Mouse (Mus musculus) erythroid progenitor cell, adult 5-6 weeks (primary cell): ENCODE results near the gene Lingo1. TPM values are rescaled to one million over a fixed set of nuclear protein-coding genes. Genes with fewer than 3 reads are reported as not detected.

ENCODE experiments used
- ATAC-seq: replicated peaks from 2 replicates; pipeline ENCODE4 v1.8.0; 2016; ENCODE audit warnings: moderate number of reproducible peaks, mild to moderate bottlenecking, moderate TSS enrichment, inconsistent platforms; ENCODE audit not compliant: poor library complexity, low FRiP score, severe bottlenecking
- total RNA-seq, 2 experiments: library from RNA; stranded (forward) in 1 of 2; stranded (reverse) in 1 of 2; fragments of 150-400 nt in 1 of 2; fragments of 186-747, 209-891 nt in 1 of 2; gene quantifications; 2 replicates each; pipeline versions ENCODE4 v1.2.3 to v1.2.4; 2015 to 2017; ENCODE audit warnings: low replicate concordance in 2 of 2

Gene Lingo1
- total RNA-seq, 2 experiments from 2014 or later: not detected

DNA sequence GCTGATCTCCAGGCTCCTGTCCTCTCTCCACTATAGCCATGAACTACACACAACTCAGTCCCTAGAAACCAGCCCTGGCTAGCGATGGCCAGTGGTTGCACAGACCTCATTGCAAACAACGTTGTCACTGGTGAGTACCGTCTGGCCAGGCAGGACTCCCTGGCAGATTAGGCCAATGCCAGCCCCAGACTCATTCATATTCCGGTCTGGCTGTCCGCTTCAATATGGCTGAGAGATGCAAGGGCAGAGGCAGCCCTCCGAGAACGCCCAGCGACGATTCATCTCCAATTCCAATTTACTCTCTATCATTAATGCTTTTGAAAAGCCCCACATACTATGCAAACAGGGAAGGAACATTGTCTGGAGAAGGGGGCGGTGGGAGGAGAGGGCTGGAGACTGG lies 11.7 kb downstream of the Lingo1 start:
- ATAC-seq: no peak

DNA sequence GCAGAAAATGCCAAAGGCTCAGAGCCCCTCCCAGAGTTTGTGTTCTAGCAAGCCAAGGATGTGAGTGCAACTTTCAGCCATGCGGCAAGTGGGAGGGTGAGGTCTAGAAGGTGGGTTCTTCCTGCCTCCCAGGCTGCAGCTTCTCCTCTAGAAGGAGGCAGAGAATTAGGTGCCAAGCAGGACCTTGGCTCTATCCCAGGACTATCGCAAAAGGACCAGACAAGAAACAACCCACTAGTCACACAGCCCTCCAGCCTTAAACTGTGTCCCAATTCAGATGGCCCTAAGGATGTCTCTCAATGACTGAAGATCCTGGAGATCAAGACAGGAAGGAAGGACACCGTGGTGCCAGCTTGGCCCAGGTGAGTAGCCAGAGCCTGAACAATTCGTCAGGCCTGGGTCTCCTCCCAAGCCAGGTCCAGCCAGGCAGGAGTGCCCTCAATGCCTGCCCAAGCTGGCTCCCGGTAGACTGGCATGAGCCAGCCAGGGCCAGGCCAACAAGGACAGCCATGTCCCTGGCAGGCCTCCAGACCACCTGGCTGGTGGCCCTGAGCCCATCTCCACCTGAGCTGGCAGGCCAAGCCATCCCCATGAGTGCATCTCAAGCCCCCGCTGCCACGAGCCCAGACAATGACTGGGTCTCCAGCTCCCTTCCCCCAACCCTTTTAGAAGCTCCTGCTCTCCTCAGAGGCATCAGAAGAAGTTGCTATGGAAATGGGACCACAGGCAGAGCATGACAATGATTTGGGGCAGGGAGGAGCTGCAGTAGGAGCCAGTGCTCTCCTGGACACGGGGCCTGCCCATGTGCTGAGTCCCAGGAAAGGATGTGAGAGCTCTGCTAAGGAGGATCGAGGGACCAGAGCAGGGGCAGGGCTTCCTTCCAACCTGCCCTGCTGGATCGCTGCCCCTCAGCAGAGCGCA lies 19.1 kb downstream of the Lingo1 start:
- no peak for ATAC-seq

DNA sequence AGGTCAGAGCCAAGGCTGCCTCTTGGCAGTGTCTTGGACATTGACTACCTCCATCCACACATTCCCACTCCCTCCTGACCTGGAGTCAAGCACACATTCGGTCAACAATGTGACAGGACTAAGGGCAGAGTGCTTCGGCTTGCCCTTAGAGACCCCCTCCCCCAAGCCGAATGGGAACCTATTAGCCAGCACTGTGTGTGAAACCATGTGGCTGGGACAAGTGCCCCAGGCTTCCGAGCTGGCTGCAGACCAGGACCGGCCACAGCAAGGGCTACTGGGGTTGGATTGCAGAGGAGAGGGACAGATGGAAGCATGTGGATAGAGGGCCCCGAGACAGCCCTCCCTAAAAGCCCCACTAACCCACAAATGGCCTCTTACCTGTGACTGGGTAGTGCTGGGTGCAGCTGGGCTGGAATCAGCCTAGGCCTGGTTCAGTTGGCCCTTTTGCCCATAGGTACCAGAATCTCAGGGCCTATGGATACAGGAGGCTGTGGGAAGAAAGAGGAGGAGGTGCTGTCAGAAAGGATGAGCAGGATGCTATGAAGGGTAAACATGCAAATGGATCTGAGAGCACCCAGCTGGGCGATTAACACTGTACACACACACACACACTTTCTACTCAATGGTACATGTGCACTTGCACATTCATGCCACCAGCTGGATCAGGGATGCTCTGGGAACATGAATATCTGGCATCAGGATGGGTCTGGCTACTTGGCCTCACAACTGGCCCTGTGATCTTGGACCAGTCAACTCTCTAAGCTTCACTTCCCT lies 20.9 kb downstream of the Lingo1 start:
- ATAC-seq: no peak

DNA sequence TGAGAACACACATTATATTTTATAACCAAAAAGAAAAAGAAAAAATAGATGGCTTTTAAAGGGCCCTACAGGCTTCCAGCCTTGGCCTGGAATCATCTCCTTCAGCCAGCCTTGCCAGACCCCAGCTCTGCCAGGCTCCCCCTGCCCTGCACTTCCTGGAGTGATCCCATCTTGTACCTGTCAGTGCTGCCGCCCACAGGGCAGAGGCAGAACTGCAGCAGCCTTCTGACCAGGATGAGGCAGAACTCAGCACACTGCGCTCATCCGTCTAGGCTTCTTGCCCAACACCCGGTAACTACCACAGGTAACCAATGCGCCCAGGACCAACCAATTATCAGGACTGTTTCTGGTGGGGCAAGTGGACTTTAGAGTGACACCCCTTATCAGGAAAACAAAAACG lies 22.0 kb downstream of the Lingo1 start:
- ATAC-seq: no peak

DNA sequence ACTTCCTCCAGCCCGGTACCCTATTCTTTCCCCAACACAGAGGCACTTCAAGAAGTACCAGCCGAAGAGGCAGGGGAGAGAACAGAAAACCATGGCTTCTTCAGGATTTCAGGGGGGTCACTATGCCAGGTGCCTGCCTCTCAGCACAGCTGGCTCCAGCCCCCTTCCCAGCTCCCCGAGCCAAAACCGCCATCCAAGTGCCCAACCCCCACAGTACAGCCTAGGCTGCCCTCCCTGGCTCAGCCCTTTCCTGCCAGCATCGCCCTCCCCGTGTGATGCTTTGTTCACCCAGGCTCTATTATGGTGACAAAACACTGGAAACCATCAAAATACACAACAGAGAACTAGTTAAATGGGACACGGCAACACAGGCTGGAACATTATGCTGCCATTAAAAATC lies 22.6 kb downstream of the Lingo1 start:
- ATAC-seq: no peak

DNA sequence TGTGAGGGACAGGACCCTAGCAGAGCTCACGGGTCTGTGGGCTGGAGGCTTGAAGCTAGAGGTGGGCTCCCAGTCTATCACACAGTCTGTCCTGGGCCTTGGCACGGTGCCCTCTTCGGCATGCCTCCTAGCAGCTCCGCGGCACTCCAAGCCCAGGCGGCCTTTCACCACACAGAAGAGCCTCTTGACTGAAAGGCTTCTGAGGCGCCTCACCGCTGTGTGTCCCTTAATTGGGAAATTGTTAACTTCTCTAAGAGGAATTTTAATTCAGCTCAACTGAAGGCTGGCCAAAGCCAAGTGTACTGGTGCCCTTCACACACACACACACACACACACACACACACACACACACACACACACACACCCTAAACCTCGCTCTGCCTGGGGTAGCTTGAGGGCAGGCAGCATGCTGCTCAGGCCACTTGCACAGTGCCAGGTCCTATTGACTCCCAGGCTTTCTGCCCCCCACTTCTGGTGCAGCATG lies 28.6 kb downstream of the Lingo1 start:
- ATAC-seq: no peak

DNA sequence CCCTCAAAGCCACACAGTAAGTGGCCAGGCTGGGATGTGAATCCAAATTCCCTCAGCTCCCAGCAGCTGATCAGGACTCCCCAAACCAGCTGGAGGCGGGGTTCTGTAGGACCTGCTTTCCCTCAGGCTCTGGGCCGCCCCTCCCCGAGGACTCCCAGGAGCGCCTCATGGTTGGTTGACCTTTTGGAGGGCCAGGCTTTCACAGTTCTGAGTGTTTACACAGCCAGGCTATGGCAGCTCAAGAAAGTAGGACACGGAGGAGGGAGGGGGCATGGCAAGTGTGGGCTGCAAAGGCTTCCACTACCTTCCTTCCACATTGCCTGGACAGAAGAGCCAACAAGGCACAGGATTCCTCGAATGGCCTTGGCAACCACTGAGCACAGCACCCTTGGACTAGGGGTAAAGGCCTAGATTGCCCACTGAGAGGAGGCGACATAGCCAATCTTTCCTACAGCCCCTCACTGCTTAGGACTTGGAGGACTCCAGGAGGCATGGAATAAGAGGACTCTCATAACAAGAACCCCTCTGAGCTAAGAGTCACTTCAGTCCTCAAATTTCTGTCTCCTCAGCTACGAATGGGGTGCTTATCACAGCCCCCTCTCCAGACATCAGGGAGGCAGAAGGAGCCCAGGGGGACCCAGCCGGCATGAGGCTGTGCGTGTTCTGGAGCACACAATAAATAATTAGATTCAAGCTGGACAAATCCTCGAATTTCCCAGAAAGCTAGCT lies 29.5 kb downstream of the Lingo1 start:
- ATAC-seq: no peak

DNA sequence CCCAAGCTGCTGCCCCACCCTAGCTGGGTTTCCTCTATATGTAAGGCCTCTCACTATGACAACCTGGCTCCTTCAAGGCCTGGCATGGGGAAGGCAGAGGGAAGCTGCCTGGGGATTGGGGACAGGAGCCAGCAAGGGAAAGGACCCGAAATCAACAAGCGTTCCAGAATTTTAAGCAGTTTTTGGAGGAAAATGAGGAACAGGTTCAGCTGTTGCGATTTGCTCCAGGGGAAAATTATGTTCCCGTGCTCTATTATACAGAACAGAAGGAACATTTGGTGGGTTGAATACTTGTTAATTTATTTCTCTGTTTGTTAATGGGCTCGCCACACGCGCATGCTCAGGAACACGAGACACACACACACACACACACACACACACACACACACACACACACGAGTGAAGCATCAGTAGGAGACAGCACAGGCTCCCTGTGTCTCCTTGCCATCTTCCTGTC lies 34.1 kb downstream of the Lingo1 start:
- ATAC-seq: no peak

DNA sequence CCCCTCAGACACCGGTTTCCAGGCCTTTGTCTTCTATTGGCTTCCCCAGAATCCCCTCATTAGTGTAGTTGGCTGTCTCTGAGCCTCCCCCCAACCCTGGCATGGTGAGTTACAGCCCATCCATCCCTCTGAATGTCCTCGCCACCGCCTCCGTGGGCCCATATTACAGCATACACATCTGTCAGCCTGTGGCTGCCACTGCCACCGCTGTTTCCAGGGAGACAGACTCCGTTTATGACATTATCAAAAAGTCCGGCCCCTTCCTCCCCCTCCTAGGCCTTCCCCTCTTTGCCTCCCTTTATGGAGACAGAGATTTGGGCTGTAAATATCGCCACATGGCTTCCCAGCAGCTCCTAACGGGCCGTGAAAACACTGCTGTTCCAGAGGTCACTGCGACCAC lies 38.5 kb downstream of the Lingo1 start:
- ATAC-seq: no peak

DNA sequence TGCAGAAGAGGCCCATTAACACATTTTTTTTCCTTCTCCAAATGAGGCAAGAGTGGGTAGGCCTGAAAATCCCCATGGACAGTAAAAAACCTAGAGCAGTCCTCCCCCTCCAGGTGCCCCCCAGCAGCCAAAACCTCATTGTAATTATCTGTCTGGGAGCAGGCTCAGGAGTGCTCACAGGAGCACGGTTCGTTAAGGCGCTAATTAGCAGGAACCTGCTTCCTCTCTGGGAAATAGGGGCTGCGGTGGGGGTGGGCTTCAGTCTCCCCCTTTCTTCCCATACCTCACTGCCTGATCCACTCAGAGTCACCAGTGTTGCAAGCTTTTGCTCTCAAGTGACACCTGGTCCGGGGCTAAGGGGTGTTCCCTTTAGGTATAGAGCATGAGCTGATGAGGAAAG lies 41.1 kb downstream of the Lingo1 start:
- no peak for ATAC-seq

DNA sequence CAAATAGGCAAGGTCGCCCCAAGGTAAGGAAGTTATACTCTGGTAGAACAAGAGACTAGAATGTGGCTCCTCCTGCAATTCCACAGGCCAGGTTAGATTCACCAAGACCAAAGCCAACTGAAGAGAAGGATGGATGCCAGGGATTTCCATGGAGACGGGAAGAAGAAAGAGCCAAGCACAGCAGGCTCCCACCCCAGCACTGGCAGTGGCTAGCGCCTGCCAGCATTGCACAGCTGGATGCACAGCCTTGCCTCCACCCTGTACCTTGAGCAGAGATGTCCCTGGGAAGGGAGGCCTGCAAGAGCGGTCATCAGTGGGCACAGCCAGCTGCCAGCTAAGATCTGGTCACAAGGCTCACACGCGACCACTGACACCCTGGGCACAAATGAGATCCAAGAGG lies 42.9 kb downstream of the Lingo1 start:
- no peak for ATAC-seq

DNA sequence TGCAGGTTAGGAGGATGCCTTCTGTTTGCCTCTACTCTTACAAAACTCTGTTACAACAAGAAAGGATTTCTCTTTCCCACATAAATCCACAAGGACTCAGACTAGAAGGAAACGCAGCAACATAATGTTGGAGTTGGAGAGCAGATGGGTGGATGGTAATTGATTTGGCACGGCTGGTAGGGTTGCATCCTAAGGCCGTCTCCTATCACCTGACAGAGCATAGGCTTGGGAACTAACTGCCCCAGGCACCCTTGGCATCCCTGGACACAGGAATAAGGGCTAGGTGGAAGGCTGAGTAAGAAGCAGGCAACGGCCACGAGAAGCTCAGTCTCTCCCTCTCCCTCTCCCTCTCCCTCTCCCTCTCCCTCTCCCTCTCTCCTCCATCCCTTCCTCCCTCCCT lies 48.2 kb downstream of the Lingo1 start:
- no peak for ATAC-seq

DNA sequence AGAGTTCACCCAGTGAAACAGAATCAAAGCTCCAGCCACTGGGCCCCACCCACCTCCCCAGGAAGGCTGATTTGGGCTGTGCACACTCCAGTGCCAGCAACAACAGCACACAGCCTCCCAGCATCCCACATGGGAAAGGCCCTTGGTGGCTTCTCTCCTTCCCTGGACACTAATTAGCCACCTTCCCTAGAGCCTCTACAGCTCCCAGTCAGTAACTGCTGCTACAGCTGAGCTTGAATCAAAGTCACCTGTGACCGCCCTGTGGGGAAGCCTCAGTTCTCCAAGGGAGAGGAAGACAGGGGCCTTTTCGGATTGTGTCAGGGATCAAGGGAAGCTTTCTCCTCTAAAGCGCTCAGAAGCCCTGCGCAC lies 49.4 kb downstream of the Lingo1 start:
- ATAC-seq: no peak

DNA sequence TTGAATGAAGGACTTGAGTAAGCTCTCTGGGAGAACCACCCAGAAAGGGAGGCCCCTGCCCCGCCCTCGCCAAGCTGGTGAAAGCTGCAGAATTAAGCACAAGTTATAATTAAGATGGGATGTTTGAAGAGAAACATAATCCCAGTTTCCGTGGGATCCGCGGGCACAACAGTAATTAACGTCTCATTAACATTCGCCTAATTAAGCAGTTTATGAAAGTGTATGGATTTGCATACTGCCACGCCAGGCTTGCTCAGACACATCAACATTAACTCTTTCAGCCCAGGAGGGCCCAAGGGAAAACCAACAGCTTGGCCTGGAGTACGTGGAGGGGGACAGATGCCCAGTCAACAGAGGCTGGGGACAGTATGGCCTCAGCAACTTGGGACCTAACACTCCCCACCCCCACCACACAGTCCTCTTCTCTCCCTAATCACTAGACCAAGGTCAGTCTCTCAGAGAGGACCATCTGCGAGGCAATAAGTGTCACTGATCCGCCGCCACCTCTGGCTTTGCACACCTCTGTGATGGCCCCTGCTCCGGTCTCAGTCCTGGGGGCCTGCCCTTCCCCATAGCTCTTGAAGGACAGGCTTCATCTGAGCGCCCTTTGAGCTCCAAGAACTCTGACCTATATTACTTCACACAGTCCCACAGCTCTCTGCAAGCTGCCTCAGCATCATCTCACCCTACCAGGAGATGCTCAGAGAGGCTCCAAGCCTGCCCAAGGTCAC lies 49.9 kb downstream of the Lingo1 start:
- ATAC-seq: no peak

DNA sequence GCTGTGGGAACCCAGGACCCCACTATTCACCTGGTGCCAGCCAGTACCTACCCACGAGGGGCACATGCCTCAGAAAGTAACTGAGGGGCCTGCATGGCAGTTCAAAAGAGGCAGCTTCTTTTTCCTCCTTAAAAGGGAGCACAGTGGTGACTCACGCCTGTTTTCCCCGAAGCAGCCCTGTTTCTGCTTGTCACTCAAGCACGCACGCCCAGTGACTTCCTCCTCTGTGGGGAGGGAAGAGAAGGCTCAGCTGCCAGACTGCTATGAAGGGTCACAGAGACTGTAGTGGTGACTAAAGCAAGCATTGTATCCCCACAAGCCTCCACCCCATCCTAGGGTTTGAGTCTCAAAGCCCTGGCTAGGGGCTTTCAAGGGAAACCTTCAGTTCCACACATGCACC lies 51.9 kb downstream of the Lingo1 start:
- no peak for ATAC-seq

DNA sequence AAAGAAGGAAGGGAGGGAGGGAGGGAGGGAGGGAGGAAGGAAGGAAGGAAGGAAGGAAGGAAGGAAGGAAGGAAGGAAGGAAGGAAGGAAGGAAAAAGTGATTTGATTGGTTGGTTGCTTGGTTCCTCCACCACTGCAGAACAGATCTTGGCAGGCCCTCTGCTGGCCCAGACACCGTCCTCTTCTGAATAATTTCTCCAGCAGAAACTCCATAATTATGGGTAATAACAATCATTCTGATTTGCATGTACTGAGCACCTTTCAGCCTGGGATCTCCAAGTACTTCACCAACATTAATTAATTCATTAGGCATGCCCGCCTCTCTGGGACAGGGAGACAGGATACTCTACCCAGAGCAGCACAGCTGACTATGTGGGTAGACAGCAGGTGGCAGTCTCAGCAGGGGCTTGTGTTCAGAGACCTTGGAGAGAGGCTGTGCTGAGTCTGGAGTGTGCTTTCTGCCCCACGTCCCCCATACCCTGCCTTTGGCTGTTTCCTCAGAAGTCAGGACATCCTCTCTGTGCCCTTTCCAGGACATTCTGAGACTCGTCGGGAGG lies 57.0 kb downstream of the Lingo1 start:
- ATAC-seq: no peak

DNA sequence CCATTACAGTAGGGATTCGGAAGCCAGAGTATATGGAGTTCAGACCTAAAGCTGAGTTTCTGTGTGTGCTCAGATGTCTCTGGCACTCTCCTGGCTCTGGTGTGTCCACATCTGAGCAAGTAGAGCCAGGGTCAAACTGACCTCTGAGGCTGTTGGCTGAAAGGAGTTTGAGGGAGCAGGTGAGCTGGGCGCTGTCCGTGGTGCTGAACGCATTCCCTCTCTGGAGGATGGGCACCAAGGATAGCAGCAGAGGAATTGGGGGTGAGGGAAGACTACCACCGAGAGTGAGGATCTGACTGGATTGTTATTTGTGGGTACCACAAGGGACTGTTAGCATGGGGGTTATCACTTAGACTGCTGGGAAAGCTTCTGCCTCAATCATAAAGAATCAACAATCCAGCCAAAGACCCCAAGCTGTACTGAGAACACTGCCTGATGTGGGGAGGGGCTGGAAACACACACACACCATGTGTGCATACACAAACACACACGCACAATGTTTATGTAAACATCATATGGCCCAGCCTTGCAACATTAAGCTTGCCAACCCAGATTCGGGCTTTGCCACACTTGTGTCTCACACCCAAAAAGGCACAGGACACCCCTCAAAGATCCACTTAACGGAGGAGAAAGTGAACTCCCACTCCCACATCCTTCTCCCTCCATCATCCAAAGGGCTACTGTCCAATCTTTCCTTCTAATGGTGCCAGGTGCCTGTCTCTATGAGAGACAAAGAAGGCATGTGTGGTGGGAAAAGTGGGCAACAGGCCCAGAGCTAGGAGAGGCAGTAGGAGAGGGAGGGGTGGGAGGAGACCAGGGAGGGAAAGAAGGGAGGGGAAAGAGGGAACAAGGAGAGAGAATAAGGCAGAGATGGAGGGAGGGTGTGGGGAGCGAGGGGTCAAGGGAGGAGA lies 57.8 kb downstream of the Lingo1 start:
- no peak for ATAC-seq

DNA sequence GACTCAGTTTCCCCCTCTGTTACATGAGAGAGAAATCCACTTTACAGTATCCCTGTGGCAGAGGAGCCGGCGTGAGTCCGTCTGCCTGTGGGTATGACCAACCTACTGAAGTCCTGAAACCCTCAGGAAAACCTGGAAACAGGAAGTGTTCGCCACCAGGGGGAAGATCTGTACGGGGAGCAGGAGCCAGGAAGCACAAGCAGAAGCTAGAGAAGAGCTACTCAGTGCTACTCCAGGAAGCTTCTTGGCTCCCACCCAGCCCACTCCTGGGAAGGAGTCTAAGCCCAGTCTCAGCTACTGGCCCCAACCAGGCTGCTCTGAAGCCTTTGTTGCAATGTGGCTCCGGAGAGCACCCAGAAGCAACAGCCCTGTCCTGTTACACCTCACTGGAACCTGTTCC lies 61.9 kb downstream of the Lingo1 start:
- no peak for ATAC-seq
